Mouse (Mus musculus) lung, embryonic 15.5 days (tissue): Measurements from ENCODE around the gene Pik3ca. TPM values are rescaled to one million over a fixed set of nuclear protein-coding genes. Genes with fewer than 3 reads are reported as not detected.

Experiments used
- ATAC-seq: fragments of 200-750 bp; cut with Nextera tagmentation; 2 replicates; pipeline ENCODE4 v1.8.0; 2017; ENCODE audit warnings: moderate number of reproducible peaks, borderline replicate concordance; ENCODE audit not compliant: low FRiP score, low TSS enrichment; ENCODE audit errors: extremely low read depth
- H3K27ac ChIP-seq: fragments of 300-500 bp; sonication (generic); 2 replicates; pipeline ENCODE4 v1.5.1; 2015; ENCODE audit warnings: moderate library complexity, mild to moderate bottlenecking, inconsistent platforms
- H3K27me3 ChIP-seq: fragments of 300-500 bp; sonication (generic); 2 replicates; pipeline ENCODE4 v1.6.1; 2015; ENCODE audit warnings: inconsistent platforms
- H3K36me3 ChIP-seq: fragments of 300-500 bp; sonication (generic); 2 replicates; pipeline ENCODE4 v1.6.1; 2015; ENCODE audit warnings: inconsistent platforms
- H3K4me1 ChIP-seq: fragments of 300-500 bp; sonication (generic); 2 replicates; pipeline ENCODE4 v1.6.1; 2015; ENCODE audit warnings: inconsistent platforms
- H3K4me2 ChIP-seq: fragments of 300-500 bp; sonication (generic); 2 replicates; pipeline ENCODE4 v1.6.1; 2015; ENCODE audit warnings: inconsistent platforms, mild to moderate bottlenecking, moderate library complexity
- H3K4me3 ChIP-seq: fragments of 300-500 bp; sonication (generic); 2 replicates; pipeline ENCODE4 v1.5.1; 2015; ENCODE audit warnings: mild to moderate bottlenecking, inconsistent platforms
- H3K9ac ChIP-seq: fragments of 300-500 bp; sonication (generic); 2 replicates; pipeline ENCODE4 v1.6.1; 2015; ENCODE audit warnings: inconsistent platforms
- H3K9me3 ChIP-seq: fragments of 300-500 bp; sonication (generic); 2 replicates; pipeline ENCODE4 v1.6.1; 2016; ENCODE audit warnings: inconsistent platforms
- WGBS: fragments of 180-500 bp; shearing (Covaris S2); methylation state at CpG from one replicate; pipeline ENCODE4 v1.1.7; 2015; 5-methylcytosine and 5-hydroxymethylcytosine counted together
- polyA plus RNA-seq: library from polyadenylated mRNA; unstranded; fragments of >200 nt; fragmentation: Nextera tagmentation; extraction: Ambion mirVana; gene quantifications from 2 replicates; pipeline ENCODE4 v1.2.1, GENCODE M21; 2015

Gene Pik3ca
- polyA plus RNA-seq, 1 experiment from 2014 or later = 10.5 TPM

DNA sequence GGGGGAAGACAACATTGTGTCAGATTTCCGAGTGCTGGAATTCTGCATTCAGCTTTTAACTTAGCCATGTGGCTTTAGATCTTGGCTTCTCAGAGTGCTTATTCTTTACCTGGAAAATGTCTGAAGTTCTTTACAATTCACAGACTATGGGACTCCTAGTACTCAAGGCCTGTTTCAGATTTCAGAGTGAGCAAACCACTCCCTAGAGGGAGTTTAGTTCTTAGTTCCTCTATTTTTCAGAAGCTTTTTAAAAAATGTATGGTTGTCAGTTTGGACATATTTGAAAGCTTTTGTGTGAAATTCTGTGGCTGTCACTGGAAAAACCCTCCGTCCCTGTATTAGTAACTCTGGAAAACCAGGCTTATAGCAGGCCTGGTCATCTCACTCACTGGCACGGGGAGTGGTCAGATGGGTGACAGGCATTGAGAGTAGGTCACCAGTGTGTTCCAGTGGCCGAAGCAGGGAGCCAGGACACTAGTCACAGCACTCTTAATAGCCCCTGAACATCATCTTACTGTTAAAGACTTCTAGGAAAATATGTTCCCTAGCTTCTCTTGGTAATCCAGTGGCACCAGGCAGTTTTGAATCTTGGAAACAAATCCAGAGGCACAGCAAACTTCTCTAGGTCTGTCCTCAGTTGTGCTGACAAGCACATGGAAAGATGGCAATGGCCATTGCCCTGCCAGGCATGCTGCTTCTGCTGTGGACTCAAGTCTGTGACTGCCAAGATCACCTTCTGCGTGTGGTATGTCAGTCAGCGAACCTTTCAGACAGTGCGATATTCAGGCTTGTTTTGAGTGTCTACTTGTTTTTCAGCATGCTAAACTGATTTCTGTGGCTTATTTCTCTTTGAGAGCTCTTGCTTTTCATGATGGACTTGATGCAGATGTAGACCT lies 5.8 kb downstream of the Pik3ca start:
- H3K27me3 ChIP-seq = no peaks in the 10 kb centered on the region
- no peak overlapping the region for H3K4me2 ChIP-seq
- no peak overlapping the region for H3K9ac ChIP-seq
- H3K4me3 ChIP-seq = no peak overlapping the region
- 67% methylated on average over 7 of the region's 7 CpGs for WGBS
- no peak for ATAC-seq
- no peaks in the 10 kb centered on the region for H3K9me3 ChIP-seq
- no peak overlapping the region for H3K27ac ChIP-seq
- no peaks in the 10 kb centered on the region for H3K36me3 ChIP-seq
- H3K4me1 ChIP-seq = peaks cover 50% of the 10 kb centered on the region

DNA sequence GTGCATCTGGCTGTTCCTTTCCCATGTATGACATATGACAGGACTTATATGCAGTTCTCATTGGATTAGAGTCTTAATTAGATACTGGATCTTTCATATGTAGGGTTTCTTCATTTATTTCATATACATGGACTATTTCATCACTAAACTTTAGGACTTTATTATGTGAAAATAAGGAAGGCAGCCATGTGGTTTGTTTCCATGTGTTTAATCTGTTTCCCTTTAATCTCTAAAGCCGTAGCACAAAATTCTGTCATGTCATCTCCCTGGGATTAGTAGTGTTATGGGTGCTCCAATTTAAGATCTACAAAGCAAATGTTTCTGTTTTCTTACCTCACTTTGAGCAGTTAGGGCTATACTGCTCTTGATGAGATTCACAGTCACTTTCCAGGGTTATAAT lies 8.2 kb downstream of the Pik3ca start:
- H3K36me3 ChIP-seq = no peaks in the 10 kb centered on the region
- ATAC-seq = no peak
- H3K27ac ChIP-seq = no peak overlapping the region
- no peak overlapping the region for H3K4me3 ChIP-seq
- H3K4me1 ChIP-seq = peaks cover 44% of the 10 kb centered on the region
- H3K4me2 ChIP-seq = no peak overlapping the region
- WGBS = 78% methylated on average over 1 of the region's 1 CpGs
- H3K27me3 ChIP-seq = no peaks in the 10 kb centered on the region
- H3K9me3 ChIP-seq = no peaks in the 10 kb centered on the region
- H3K9ac ChIP-seq = no peak overlapping the region

DNA sequence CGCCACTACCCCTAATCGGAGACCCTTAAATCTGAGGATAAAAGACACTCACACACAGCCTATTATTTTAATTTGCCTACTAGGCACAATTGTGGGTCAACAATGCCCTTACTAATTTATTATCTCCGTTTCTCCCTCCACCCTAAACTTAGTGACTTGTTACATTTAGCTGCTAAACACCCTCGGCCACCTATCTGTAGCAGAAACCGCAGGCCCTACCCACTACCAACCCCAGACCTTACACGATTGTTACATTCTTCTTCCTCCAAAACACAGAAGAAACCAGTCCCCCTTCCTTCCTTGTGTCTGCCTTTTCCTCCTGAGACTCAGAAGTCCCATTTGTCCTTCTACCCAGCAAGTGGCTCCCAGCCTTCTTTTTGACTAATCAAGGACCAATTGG lies 9.3 kb downstream of the Pik3ca start:
- H3K27me3 ChIP-seq = no peaks in the 10 kb centered on the region
- H3K27ac ChIP-seq = no peak overlapping the region
- H3K4me1 ChIP-seq = peaks cover 41% of the 10 kb centered on the region
- H3K4me3 ChIP-seq = no peak overlapping the region
- no peak overlapping the region for H3K9ac ChIP-seq
- H3K36me3 ChIP-seq = no peaks in the 10 kb centered on the region
- H3K9me3 ChIP-seq = no peaks in the 10 kb centered on the region
- 85% methylated on average over 6 of the region's 6 CpGs for WGBS
- no peak for ATAC-seq
- H3K4me2 ChIP-seq = no peak overlapping the region

DNA sequence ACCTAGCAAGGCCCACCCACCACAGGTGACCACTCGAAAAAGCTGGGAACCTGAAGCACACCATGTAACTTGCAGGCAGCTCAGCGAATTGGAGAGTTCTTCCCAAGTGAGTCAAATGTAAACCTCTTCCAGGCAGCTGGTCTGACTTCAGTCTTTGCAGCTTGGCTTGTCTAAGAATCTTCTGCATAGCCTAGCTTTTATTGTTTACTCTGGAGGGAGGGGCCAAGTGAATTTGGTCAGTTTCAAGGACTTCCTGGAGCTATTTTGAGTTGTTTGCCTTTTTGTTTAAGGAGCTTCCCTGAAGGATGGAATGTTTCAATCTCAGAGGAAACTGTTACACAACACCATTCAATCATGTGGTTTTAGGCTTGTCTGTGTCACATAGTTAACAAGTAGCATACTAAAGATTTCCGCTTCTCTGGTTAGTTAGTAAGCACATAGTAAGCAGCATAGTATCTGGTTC lies 11.4 kb downstream of the Pik3ca start:
- H3K27ac ChIP-seq = peak overlapping the region; percentile 73
- ATAC-seq = peak; percentile 68; the same call in 1 of the 2 replicates
- no peak overlapping the region for H3K9ac ChIP-seq
- peaks cover 54% of the 10 kb centered on the region for H3K4me1 ChIP-seq
- H3K4me3 ChIP-seq = no peak overlapping the region
- no peaks in the 10 kb centered on the region for H3K9me3 ChIP-seq
- H3K27me3 ChIP-seq = no peaks in the 10 kb centered on the region
- H3K4me2 ChIP-seq = no peak overlapping the region
- H3K36me3 ChIP-seq = no peaks in the 10 kb centered on the region
- 59% methylated on average over 3 of the region's 3 CpGs for WGBS

DNA sequence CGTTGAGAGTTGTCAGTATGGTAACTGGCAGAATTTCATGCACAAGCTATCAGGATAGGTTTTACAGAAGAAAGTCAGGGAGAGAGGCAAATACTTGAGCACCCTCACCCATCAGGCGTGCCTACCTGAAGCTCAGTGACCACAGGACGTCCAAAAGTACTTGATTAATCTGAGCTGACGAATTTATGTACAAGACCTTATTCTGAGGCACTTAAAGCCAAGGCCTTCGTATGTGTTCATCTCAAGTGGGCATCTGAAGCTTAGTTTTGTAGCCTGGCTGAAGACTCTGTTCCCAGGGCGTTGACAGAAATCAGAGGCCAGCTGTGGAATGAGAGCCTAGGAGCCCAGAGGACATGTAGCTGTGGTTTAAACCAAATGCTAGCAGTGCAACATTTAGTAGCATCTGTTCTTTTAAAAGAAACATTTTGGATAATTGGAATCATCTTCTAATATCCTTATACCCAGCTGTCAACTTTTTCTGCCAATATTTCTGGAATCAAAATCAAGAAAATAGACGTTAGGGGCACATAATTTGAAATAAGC lies 15.1 kb downstream of the Pik3ca start:
- no peaks in the 10 kb centered on the region for H3K36me3 ChIP-seq
- H3K27me3 ChIP-seq = no peaks in the 10 kb centered on the region
- no peaks in the 10 kb centered on the region for H3K9me3 ChIP-seq
- peaks cover 70% of the 10 kb centered on the region for H3K4me1 ChIP-seq
- H3K4me2 ChIP-seq = no peak overlapping the region
- H3K27ac ChIP-seq = peak overlapping the region; percentile 33; the same call in 1 of the 2 replicates
- ATAC-seq = no peak
- 43% methylated on average over 7 of the region's 7 CpGs for WGBS
- H3K9ac ChIP-seq = no peak overlapping the region
- H3K4me3 ChIP-seq = no peak overlapping the region

DNA sequence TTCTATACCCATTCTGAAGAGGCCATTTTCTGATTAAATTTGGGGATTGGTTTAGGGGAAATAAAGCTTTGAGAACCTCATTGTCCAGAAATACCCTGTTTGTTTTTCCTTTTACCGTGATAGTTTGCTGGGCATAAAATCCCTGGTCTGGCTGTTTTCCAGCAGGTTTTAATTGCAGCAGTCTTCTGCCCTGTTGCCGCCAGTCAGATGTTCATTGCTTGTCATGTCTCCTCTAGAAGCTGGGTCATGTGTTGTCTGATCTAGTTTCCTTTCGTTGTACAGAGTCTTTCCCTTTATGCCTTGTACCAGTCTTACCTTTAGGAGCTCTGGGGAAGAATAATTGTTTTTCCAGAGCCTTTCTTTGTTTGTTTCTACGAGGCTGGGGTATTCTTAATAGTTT lies 16.9 kb downstream of the Pik3ca start:
- Histone ChIP-seq H3K27me3 (no peaks in the 10 kb centered on the region), H3K4me1 (peaks cover 62% of the 10 kb centered on the region), H3K27ac (no peak overlapping the region), H3K9me3 (no peaks in the 10 kb centered on the region), H3K36me3 (no peaks in the 10 kb centered on the region), H3K4me3 (no peak overlapping the region), H3K4me2 (no peak overlapping the region), H3K9ac (no peak overlapping the region)
- ATAC-seq = no peak
- WGBS = 39% methylated on average over 4 of the region's 4 CpGs

DNA sequence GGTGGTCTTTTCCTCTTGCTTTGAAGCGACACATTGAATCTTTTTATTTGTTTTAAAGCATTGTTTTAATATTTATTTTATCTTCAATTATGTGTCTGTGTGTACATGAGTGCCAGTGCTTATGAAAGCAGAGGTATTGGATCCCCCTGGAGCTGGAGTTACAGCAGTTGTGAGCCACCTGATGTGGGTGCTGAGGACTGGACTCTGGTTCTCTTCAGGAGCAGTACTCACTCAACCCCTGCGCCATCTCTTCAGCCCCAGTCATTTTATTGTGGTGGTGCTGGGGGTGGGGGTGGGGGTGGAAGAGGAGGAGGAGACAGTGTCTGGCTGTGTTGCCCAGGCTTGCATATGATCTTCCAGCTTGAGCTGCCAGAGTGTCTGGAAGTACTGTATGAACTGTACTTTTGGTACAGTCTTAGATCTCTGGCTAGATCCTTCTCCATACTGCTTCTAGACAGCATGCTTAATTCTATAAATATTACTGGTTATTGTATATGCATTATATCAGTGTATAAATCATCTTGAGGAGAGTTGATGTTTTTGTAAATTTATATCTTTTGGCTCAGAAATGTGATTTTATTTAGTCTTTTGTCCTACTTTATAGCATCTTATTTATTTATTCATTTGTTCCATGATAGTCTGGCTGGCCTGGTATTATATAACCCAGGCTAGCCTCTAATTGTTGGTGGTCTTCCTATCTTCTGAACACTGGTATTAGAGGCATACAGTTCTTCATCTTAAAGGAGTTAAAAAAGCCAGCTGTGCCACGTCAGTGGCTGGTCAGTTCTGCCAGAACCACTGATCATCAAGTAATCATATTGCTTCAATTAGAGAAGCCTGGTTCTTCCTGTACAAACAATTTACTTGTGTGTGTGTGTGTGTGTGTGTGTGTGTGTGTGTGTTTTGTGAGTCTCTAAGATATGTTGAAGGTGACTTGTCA lies 18.2 kb downstream of the Pik3ca start:
- WGBS = 28% methylated on average over 3 of the region's 3 CpGs
- Histone ChIP-seq H3K9me3 (no peaks in the 10 kb centered on the region), H3K4me3 (no peak overlapping the region), H3K4me1 (peaks cover 64% of the 10 kb centered on the region), H3K27ac (peak overlapping the region; percentile 73), H3K4me2 (no peak overlapping the region), H3K27me3 (no peaks in the 10 kb centered on the region), H3K36me3 (no peaks in the 10 kb centered on the region), H3K9ac (no peak overlapping the region)
- ATAC-seq = peak; percentile 83; the same call in 1 of the 2 replicates

DNA sequence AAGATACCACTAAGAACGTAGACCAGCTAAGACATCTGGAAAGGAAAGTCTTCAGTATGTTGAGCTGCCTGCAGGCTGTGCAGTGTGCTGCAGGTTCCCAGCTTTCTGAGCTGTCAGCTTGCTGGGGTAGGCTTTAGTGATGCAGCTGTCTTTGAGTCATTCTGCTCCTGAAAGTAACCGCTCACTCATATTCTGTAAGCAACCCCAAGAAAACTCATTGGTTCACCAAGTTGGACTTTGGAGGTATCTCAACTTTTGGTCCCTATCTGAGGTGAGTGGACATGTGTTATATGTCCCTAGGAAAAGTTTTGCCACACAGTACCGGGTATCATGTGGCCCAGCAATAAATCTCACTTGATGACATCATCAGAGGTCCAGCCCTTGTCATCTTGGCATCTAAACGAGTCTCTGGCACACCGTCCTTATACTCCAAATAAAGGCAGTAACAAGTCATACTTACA lies 20.3 kb downstream of the Pik3ca start:
- Histone ChIP-seq H3K4me2 (no peak overlapping the region), H3K4me3 (no peak overlapping the region), H3K4me1 (peaks cover 60% of the 10 kb centered on the region), H3K27me3 (no peaks in the 10 kb centered on the region), H3K27ac (peak overlapping the region; percentile 33; the same call in 1 of the 2 replicates), H3K9ac (no peak overlapping the region), H3K9me3 (no peaks in the 10 kb centered on the region), H3K36me3 (no peaks in the 10 kb centered on the region)
- WGBS = 62% methylated on average over 5 of the region's 5 CpGs
- no peak for ATAC-seq

DNA sequence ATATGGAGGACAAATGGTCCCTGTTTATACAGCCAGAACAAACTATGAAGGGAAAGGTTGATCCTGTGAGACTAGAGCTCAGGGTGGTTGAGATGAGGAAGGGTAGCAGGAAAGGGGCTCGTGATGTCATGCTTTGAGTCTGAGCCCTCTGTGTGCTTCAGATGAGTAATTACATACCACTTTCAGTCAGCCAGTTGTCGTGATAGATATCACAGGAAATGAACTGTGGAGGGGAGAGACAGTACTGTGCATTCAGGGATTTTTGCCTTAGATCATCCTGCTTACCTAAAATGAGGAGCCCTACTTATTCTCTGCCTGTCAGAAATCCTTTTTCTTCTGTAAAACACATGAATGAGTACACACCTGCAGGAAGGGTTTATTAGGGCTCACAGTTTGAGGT lies 22.4 kb downstream of the Pik3ca start:
- H3K27ac ChIP-seq = no peak overlapping the region

DNA sequence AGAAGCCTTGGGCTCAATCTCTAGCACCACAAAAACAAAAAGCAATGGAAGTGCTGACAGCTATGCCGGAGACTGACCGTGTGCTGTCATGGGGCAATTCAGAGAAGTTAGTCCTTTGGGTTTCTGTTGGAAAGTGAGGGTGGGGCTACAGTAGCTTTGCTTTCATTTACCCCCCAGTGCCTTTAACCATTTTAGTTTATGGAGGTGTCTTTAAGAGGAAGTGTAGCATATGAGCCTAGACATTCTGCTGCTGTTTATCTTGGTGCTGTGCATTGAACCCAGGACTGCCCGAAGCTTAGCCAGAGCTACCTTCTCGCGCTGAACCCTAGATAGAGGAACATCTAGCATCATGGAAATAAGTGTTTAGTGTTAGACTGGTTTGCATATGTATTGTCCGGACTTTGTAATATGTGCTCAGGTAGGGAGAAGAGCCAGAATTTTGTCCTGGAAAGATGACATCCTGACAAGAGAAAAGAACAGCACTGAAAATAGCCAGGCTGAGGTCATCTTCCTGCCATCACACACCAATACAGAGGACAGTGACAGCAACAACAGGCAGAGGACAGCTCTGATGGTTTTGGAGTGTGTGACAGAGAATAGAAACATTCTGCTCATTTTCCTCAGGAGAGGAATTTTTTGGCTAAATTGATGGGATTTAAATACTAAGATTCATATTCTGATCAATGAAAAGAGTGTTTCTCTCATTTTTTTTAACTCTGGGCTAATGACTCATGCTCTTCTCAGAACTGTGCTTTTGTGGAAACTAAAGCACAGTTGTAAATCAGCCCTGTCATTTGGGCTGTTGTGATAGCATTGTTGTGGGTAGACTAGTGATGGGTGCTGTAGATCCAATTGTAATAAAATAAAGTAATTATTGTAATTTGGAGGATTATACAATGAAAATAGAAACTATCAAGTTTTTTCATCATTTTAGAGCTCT lies 23.9 kb downstream of the Pik3ca start:
- H3K4me1 ChIP-seq = peaks cover 34% of the 10 kb centered on the region
- 88% methylated on average over 6 of the region's 6 CpGs for WGBS
- no peak overlapping the region for H3K4me3 ChIP-seq
- H3K4me2 ChIP-seq = no peak overlapping the region
- ATAC-seq = no peak
- H3K27me3 ChIP-seq = no peaks in the 10 kb centered on the region
- no peaks in the 10 kb centered on the region for H3K9me3 ChIP-seq
- no peaks in the 10 kb centered on the region for H3K36me3 ChIP-seq
- H3K27ac ChIP-seq = no peak overlapping the region
- no peak overlapping the region for H3K9ac ChIP-seq

More for the DNA sequence above, 22.4 kb downstream of the Pik3ca start:
- ATAC-seq = no peak
- H3K36me3 ChIP-seq = no peaks in the 10 kb centered on the region
- no peak overlapping the region for H3K4me3 ChIP-seq
- no peak overlapping the region for H3K9ac ChIP-seq
- no peaks in the 10 kb centered on the region for H3K27me3 ChIP-seq
- H3K4me2 ChIP-seq = no peak overlapping the region
- H3K4me1 ChIP-seq = peaks cover 42% of the 10 kb centered on the region
- H3K9me3 ChIP-seq = no peaks in the 10 kb centered on the region
- 42% methylated on average over 2 of the region's 2 CpGs for WGBS

DNA sequence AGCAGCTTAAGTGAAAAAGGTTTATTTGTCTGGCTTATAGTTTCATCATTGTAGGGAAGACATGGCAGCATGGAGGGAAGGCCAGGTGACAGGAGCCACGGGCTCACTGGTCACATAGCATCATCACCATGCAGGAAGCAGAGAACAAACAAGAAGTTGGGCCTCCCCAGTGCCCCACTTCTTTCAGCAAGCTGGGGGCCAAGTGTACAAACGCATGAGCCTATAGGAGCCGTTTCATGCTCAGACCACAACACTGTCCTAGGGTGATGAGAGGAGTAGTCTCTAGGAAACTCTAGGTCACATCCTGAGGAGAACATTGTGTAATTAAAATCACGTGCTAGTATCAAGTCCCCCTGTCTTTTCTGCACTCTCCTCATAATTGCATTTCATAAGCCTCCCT lies 30.2 kb downstream of the Pik3ca start:
- peaks cover 17% of the 10 kb centered on the region for H3K4me1 ChIP-seq
- WGBS = 61% methylated on average over 4 of the region's 4 CpGs
- H3K27ac ChIP-seq = no peak overlapping the region; the same call in 1 of the 2 replicates
- no peak overlapping the region for H3K9ac ChIP-seq
- H3K27me3 ChIP-seq = no peaks in the 10 kb centered on the region
- H3K4me2 ChIP-seq = no peak overlapping the region
- H3K9me3 ChIP-seq = no peaks in the 10 kb centered on the region
- no peaks in the 10 kb centered on the region for H3K36me3 ChIP-seq
- H3K4me3 ChIP-seq = no peak overlapping the region
- ATAC-seq = no peak
